Mouse (Mus musculus) cerebellum, adult 2 months (tissue): ENCODE results near the gene Zbtb3. TPM values are rescaled to one million over a fixed set of nuclear protein-coding genes. Genes with fewer than 3 reads are reported as not detected.

Source experiments
- DNase-seq, 2 experiments: peaks; one replicate each; pipeline ENCODE4 v3.0.0; 2021
- H3K27ac ChIP-seq: fragments of 200-500 bp; 2 replicates; pipeline ENCODE4 v1.5.1; 2012; ENCODE audit warnings: low read length, control low read depth, inconsistent platforms; ENCODE audit not compliant: insufficient read depth
- H3K27me3 ChIP-seq: fragments of 200-500 bp; 2 replicates; pipeline ENCODE4 v1.6.1; 2012; ENCODE audit warnings: inconsistent platforms, mild to moderate bottlenecking, low read length, moderate library complexity; ENCODE audit not compliant: control insufficient read depth, insufficient read depth
- H3K4me1 ChIP-seq: fragments of 200-500 bp; 2 replicates; pipeline ENCODE4 v1.6.1; 2011; ENCODE audit warnings: low read length; ENCODE audit not compliant: control insufficient read depth, insufficient read depth
- H3K4me3 ChIP-seq: fragments of 200-500 bp; replicated peaks from 2 replicates; pipeline ENCODE3; 2011; ENCODE audit warnings: mild to moderate bottlenecking, low read depth, low read length, control low read depth; ENCODE audit not compliant: insufficient read depth
- CTCF ChIP-seq: fragments of 200-500 bp; IDR thresholded peaks from 2 replicates; pipeline ENCODE4 v1.5.1; 2011; ENCODE audit warnings: low read depth, mild to moderate bottlenecking, control low read depth, low read length, moderate library complexity, borderline replicate concordance; ENCODE audit not compliant: insufficient read depth
- POLR2A ChIP-seq: fragments of 200-500 bp; IDR thresholded peaks from 2 replicates; pipeline ENCODE4 v1.6.1; 2011; ENCODE audit warnings: low read length, control low read depth, borderline replicate concordance; ENCODE audit not compliant: insufficient read depth
- WGBS: fragments of 180-500 bp; shearing (Covaris S2); methylation state at CpG from one replicate; pipeline ENCODE4 v1.1.7; 2018; 5-methylcytosine and 5-hydroxymethylcytosine counted together
- polyA plus RNA-seq: library from polyadenylated mRNA; depleted of rRNA; stranded (reverse); fragments of >200 nt; gene quantifications from 2 replicates; pipeline ENCODE4 v1.2.3, GENCODE M21; 2012

The Zbtb3 gene
- polyA plus RNA-seq, 1 experiment: 3.7 TPM

- peak; percentile 49 to 64 for DNase-seq
- 0 out of 2 replicates have a peak overlapping the region, but pooled peaks have one; percentile 12 for H3K27ac ChIP-seq
- WGBS: 17% methylated on average over 3 of the region's 3 CpGs
Measured at GRCm38 (mm10) chr19:8788521-8788920, 13.8 kb upstream of the Zbtb3 start.

GRCm38 (mm10) chr19:8789171-8789570 is 13.2 kb upstream of the Zbtb3 start:
- peak in 1 of 2 experiments; percentile 38 for DNase-seq
- Histone ChIP-seq H3K27me3 (no peaks in the 10 kb centered on the region), H3K4me1 (peaks cover 3% of the 10 kb centered on the region; the same call in 1 of the 2 replicates), H3K27ac (peak overlapping the region; percentile 12; the same call in 1 of the 2 replicates), H3K4me3 (no peak overlapping the region)
- TF ChIP-seq CTCF: no peak
- no peak for TF ChIP-seq POLR2A
- WGBS: 18% methylated on average over 1 of the region's 1 CpGs

More at GRCm38 (mm10) chr19:8788521-8788920, 13.8 kb upstream of the Zbtb3 start:
- H3K4me1 ChIP-seq: peaks cover 3% of the 10 kb centered on the region; the same call in 1 of the 2 replicates
- H3K4me3 ChIP-seq: no peak overlapping the region
- H3K27me3 ChIP-seq: no peaks in the 10 kb centered on the region
- TF ChIP-seq CTCF: no peak
- no peak for TF ChIP-seq POLR2A

GRCm38 (mm10) chr19:8790171-8790570 is 12.2 kb upstream of the Zbtb3 start:
- Histone ChIP-seq H3K27ac (no peak overlapping the region), H3K4me1 (peaks cover 3% of the 10 kb centered on the region; the same call in 1 of the 2 replicates), H3K4me3 (no peak overlapping the region), H3K27me3 (no peaks in the 10 kb centered on the region)
- DNase-seq: no peak
- WGBS: 48% methylated on average over 7 of the region's 7 CpGs
- TF ChIP-seq CTCF (no peak), POLR2A (no peak)

DNA sequence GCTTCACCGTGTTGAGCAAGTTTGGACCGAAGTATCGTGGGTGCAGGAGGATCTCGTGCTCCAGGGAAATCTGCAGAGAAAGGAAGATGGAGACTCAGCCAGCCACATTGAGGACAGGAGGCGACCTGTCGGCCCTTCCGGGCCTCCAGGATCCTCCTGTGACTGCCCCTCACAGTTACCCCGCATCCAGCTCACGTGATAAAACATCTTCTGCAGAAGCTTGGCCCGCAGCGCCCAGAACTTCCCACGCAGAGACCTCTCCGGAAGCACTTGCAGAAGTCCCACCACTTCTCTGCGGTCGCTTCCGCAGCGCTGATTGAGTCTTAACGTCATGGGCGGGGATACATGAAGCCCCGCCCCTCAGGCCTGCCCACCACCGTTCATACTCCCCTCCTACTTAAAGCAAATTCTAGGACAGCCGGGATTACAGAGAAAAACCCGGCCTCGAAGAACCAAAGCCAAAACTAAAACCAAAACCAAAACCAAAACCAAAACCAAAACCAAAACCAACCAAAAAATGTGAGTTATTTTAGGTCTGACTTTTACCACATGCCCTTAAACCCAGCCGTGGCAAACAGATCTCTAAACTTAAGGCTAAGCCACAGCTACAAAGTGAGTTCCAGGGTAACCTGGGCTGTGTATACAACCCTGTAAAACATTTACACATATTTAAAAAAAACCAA is 4.0 kb upstream of the Zbtb3 start, which contains the start of gene Polr2g:
Polr2g (minus strand) TSS at position 314 of the 683 bp plus-strand sequence.
- Histone ChIP-seq H3K4me3 (peak within 1 kb of the TSS; percentile 97), H3K4me1 (no peaks in the 10 kb centered on the region; the same call in 1 of the 2 replicates), H3K27ac (peak within 1 kb of the TSS; percentile 51; the same call in 1 of the 2 replicates), H3K27me3 (no peaks in the 10 kb centered on the region)
- TF ChIP-seq POLR2A: peak; percentile 76; the same call in 1 of the 2 replicates
- TF ChIP-seq CTCF: no peak
- WGBS: under 1% methylated on average over 25 of the region's 25 CpGs
- peak; percentile 86 to 90 for DNase-seq

- no peaks in the 10 kb centered on the region; the same call in 1 of the 2 replicates for H3K4me1 ChIP-seq
- TF ChIP-seq POLR2A (no peak), CTCF (no peak)
- H3K27ac ChIP-seq: no peak overlapping the region
- no peaks in the 10 kb centered on the region for H3K27me3 ChIP-seq
- no peak for DNase-seq
- no peak overlapping the region for H3K4me3 ChIP-seq
Measured at GRCm38 (mm10) chr19:8798947-8799315, 3.4 kb upstream of the Zbtb3 start.

DNA sequence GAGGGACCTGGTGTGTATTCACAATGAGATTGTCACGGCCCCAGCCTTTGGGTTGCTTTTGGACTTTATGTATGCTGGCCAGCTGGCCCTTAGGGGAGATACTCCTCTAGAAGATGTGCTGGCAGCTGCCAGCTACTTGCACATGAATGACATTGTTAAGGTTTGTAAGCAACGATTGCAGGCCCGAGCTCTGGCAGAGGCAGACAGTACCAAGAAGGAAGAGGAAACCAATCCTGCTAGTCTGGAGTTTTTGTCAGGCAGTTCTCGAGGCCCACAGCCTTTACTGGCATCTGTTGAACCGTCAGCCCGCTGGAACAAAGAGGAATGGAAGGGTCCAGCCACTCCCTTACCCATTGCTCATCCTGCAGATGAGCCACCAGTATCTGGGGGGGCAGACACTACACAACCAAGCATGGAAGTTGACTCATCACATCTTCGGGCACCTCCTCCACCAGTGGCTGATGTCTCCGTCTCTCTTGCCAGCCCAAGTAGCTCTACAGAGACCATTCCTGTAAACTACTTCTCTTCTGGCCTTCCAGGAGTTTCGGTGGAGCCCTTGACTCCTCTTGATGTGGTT is 937 bp downstream of the Zbtb3 start:
- no peak for TF ChIP-seq POLR2A
- 69% methylated on average over 9 of the region's 9 CpGs for WGBS
- no peak for DNase-seq
- no peaks in the 10 kb centered on the region for H3K27me3 ChIP-seq
- H3K4me3 ChIP-seq: no peak overlapping the region
- 0 out of 2 replicates have a peak overlapping the region, but pooled peaks have one; percentile 6 for H3K27ac ChIP-seq
- no peaks in the 10 kb centered on the region; the same call in 1 of the 2 replicates for H3K4me1 ChIP-seq

DNA sequence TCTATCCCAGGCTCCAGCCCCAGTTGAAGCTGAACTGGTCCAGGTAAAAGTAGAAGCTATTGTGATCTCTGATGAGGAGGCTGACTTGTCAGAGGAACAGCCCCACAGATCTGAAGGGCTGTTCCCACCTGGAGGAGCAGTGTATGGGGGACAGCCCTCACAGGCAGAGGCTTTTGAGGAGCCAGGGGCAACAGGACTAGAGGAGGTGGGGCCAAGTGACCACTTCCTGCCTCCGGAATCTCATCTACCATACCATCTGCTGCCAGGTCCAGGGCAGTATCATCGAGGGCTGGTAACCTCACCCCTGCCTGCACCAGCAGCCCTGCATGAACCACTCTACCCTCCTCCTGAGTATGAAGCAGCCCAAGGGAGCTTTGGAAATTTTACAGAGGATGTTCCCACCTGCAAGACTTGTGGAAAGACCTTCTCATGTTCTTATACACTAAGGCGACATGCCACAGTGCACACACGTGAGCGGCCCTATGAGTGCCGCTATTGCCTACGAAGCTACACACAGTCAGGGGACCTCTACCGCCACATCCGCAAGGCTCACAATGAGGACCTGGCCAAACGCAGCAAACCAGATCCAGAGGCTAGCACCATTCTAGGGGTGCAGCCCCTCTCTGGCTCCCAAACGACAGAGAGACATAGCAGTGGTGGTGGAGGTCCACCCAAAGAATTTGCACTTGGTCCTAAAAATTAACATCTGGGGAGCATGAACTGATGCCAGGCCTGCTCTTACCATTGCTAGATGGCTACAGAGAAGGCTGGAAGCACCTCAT is 1.7 kb downstream of the Zbtb3 start:
- Histone ChIP-seq H3K27ac (no peak overlapping the region), H3K27me3 (no peaks in the 10 kb centered on the region), H3K4me1 (no peaks in the 10 kb centered on the region; the same call in 1 of the 2 replicates), H3K4me3 (no peak overlapping the region)
- 87% methylated on average over 11 of the region's 11 CpGs for WGBS
- TF ChIP-seq CTCF (no peak), POLR2A (no peak)
- no peak for DNase-seq
